Mouse (Mus musculus) bone marrow macrophage, adult 2 months (primary cell): ENCODE measurements at regions not wholly inside any gene's neighbourhood (a gene's known extent, or its start where the extent isn't known, plus 50 kb on each side); places are given as distances from the start of the nearest gene placed in this dataset.

Experiments used
- CTCF ChIP-seq: IDR thresholded peaks from 2 replicates; pipeline ENCODE4 v1.5.1; 2012; ENCODE audit warnings: low read depth, mild to moderate bottlenecking, low read length, moderate library complexity
- POLR2A ChIP-seq: IDR thresholded peaks from 2 replicates; pipeline ENCODE4 v1.6.1; 2012; ENCODE audit warnings: mild to moderate bottlenecking, low read depth, low read length, borderline replicate concordance

DNA sequence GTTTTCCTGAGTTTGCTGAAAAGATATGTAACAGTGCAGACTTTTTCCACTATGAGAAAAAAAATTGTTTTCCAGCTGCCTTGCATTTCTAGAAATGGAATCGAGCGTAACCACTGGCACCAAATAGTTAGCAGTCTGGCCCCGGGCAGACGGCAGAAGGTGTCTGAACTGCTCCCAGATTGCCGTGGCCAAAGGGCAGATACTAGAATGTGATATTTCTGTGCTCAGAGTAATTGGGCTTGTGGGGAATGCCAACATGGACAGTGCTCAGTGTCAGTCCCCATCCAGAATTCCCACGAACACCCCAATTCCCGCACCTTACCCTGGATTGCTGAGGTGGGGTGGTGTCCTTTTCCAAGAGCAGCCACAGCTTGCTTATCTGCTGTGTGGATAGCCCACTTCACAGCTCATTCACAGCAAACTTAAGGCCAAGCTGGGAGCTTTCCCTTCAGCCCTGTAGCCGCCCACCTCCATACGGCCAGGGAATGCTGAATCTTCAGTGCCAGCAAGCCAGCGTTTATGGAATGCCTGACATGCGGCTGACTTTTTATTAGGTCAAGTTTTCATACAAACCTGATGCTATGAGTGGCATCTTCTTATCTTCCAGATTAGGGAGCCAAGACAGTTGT is 148.1 kb downstream of the Enc1 start:
- TF ChIP-seq CTCF: no peak
- no peak for TF ChIP-seq POLR2A
